Mouse (Mus musculus) stomach, postnatal 0 days (tissue): ENCODE measurements around the gene Dmbx1. TPM values are rescaled to one million over a fixed set of nuclear protein-coding genes. Genes with fewer than 3 reads are reported as not detected.

Experiments
- ATAC-seq: fragments of 200-750 bp; cut with Nextera tagmentation; 2 replicates; pipeline ENCODE4 v1.8.0; 2017; ENCODE audit not compliant: low FRiP score, low TSS enrichment
- DNase-seq: peaks from one replicate; pipeline ENCODE4 v3.0.0-alpha.2; 2016; ENCODE audit warnings: low spot score
- H3K27ac ChIP-seq: fragments of 300-500 bp; sonication (generic); replicated peaks from 2 replicates; pipeline ENCODE4 v1.5.1; 2014; ENCODE audit warnings: mild to moderate bottlenecking, control low read depth
- H3K27me3 ChIP-seq: fragments of 300-500 bp; sonication (generic); 2 replicates; pipeline ENCODE4 v1.6.1; 2014; ENCODE audit warnings: low read length; ENCODE audit not compliant: control insufficient read depth, insufficient read depth
- H3K36me3 ChIP-seq: fragments of 300-500 bp; sonication (generic); 2 replicates; pipeline ENCODE4 v1.6.1; 2014; ENCODE audit warnings: low read length, mixed read lengths; ENCODE audit not compliant: control insufficient read depth, insufficient read depth
- H3K4me1 ChIP-seq: fragments of 300-500 bp; sonication (generic); replicated peaks from 2 replicates; pipeline ENCODE4 v1.6.1; 2014; ENCODE audit warnings: antibody characterized with exemption; ENCODE audit not compliant: control insufficient read depth, insufficient read depth
- H3K4me2 ChIP-seq: fragments of 300-500 bp; sonication (generic); replicated peaks from 2 replicates; pipeline ENCODE4 v1.6.1; 2014; ENCODE audit warnings: low read depth, mild to moderate bottlenecking, control low read depth, moderate library complexity
- H3K4me3 ChIP-seq: fragments of 300-500 bp; sonication (generic); 2 replicates; pipeline ENCODE4 v1.5.1; 2014; ENCODE audit warnings: low read depth, low read length, control low read depth
- H3K9ac ChIP-seq: fragments of 300-500 bp; sonication (generic); 2 replicates; pipeline ENCODE4 v1.6.1; 2014; ENCODE audit warnings: mild to moderate bottlenecking, low read length, control low read depth, mixed read lengths
- H3K9me3 ChIP-seq: fragments of 300-500 bp; sonication (generic); 2 replicates; pipeline ENCODE4 v1.6.1; 2016; ENCODE audit warnings: low read length; ENCODE audit not compliant: control insufficient read depth
- CTCF ChIP-seq: IDR thresholded peaks from 2 replicates; pipeline ENCODE4 v1.5.1; 2016; ENCODE audit warnings: antibody characterized with exemption, low read depth, mild to moderate bottlenecking, moderate library complexity
- EP300 ChIP-seq: optimal IDR thresholded peaks from 2 replicates; pipeline ENCODE3; 2016; ENCODE audit warnings: antibody characterized with exemption
- WGBS: fragments of 180-500 bp; shearing (Covaris S2); extraction: QIAGEN DNeasy Blood & Tissue Kit; methylation state at CpG from one replicate; pipeline ENCODE4 v1.1.7; 2014; 5-methylcytosine and 5-hydroxymethylcytosine counted together
- polyA plus RNA-seq: library from polyadenylated mRNA; unstranded; fragments of >200 nt; fragmentation: Nextera tagmentation; extraction: Ambion mirVana; gene quantifications from 2 replicates; pipeline ENCODE4 v1.2.1, GENCODE M21; 2015

The Dmbx1 gene
- polyA plus RNA-seq, 1 experiment from 2014 or later, result not detected

DNA sequence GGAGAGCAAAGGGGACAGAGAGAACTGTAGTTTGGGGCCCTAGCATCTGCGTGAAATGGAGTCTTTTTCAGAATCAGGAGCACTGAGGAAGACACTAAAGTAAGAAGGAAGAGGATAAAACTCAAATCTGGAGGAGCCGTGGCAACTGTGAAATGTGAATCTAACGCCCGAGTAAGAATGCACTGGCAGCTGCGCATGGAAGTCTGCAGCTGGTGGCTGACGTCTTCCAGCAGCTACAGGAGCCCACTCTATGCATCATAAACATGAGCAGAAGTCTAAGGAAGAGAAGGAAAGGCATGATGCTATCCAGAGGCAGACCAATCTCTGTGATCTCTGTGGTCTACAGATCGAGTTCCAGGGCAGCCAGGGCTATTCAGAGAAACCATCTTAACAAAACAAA, 12.1 kb downstream of the Dmbx1 start:
- WGBS, result 49% methylated on average over 7 of the region's 7 CpGs
- H3K9ac ChIP-seq, result no peak overlapping the region
- TF ChIP-seq CTCF, result no peak
- no peak for TF ChIP-seq EP300
- H3K4me2 ChIP-seq, result no peak overlapping the region
- peaks cover 11% of the 10 kb centered on the region for H3K27me3 ChIP-seq
- DNase-seq, result no peak
- ATAC-seq, result no peak
- H3K9me3 ChIP-seq, result no peaks in the 10 kb centered on the region
- no peaks in the 10 kb centered on the region for H3K4me1 ChIP-seq
- H3K36me3 ChIP-seq, result no peaks in the 10 kb centered on the region
- H3K4me3 ChIP-seq, result no peak overlapping the region
- H3K27ac ChIP-seq, result no peak overlapping the region

GRCm38 (mm10) chr4:115923262-115923880, 16.4 kb downstream of the Dmbx1 start:
- ATAC-seq (no peak), DNase-seq (no peak)
- H3K4me1 ChIP-seq, result no peaks in the 10 kb centered on the region
- no peaks in the 10 kb centered on the region for H3K9me3 ChIP-seq
- no peak overlapping the region for H3K9ac ChIP-seq
- WGBS, result 76% methylated on average over 16 of the region's 16 CpGs
- no peak overlapping the region for H3K4me3 ChIP-seq
- H3K4me2 ChIP-seq, result no peak overlapping the region
- H3K27ac ChIP-seq, result no peak overlapping the region
- no peaks in the 10 kb centered on the region; the same call in 1 of the 2 replicates for H3K27me3 ChIP-seq
- no peak for TF ChIP-seq EP300
- TF ChIP-seq CTCF, result no peak
- no peaks in the 10 kb centered on the region for H3K36me3 ChIP-seq

DNA sequence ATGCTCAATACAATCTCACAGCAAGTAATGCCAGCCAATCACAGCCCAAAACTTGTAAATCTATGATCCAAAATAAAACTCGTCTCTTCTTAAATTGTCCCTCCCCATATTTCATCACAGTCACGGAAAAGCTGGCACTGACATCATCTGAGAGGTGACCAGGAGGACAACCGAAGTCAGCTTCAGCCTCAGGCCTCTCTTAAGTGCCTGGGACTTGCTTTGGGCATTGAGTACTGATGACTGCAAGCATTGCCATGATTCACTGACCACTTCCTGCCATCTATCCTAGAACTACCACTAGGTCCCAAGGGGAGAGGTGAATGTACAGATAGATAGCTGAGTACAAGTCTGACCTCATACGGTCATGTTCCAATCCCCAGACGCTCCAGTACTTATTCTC, 17.0 kb downstream of the Dmbx1 start:
- Histone ChIP-seq H3K4me3 (no peak overlapping the region), H3K9me3 (no peaks in the 10 kb centered on the region), H3K4me1 (no peaks in the 10 kb centered on the region), H3K27ac (no peak overlapping the region), H3K9ac (no peak overlapping the region), H3K27me3 (no peaks in the 10 kb centered on the region), H3K4me2 (no peak overlapping the region), H3K36me3 (no peaks in the 10 kb centered on the region)
- WGBS, result 84% methylated on average over 5 of the region's 5 CpGs
- TF ChIP-seq EP300 (no peak), CTCF (no peak)
- DNase-seq (no peak), ATAC-seq (no peak)

DNA sequence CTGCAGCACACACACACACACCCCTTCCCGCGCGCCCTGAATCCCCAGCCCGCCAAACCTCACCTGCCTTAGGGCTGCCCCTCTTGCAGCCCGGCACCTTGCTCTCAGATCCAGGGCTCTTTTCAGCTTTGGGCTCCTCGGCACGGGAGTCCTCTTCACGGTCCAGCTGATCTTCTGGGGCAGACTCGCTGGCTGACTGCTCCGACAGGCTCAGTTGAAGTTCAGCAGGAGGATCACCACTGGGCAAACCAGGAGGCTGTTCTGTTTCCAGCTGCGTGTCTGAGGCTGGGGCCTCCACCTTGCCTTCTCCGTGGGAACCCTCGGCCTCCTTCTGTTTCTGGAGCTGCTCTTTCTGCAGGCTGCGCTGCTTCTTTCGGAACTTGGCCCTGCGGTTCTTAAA, 19.8 kb downstream of the Dmbx1 start:
- H3K27me3 ChIP-seq, result no peaks in the 10 kb centered on the region
- DNase-seq (no peak), ATAC-seq (no peak)
- no peak overlapping the region for H3K4me2 ChIP-seq
- no peak overlapping the region for H3K27ac ChIP-seq
- no peak overlapping the region for H3K9ac ChIP-seq
- H3K36me3 ChIP-seq, result no peaks in the 10 kb centered on the region
- no peak overlapping the region for H3K4me3 ChIP-seq
- no peak for TF ChIP-seq EP300
- no peak for TF ChIP-seq CTCF
- H3K9me3 ChIP-seq, result no peaks in the 10 kb centered on the region
- 81% methylated on average over 16 of the region's 16 CpGs for WGBS
- no peaks in the 10 kb centered on the region for H3K4me1 ChIP-seq

GRCm38 (mm10) chr4:115911586-115911985, 28.1 kb downstream of the Dmbx1 start:
- Histone ChIP-seq H3K36me3 (no peaks in the 10 kb centered on the region), H3K27me3 (no peaks in the 10 kb centered on the region), H3K9ac (no peak overlapping the region), H3K27ac (no peak overlapping the region), H3K9me3 (no peaks in the 10 kb centered on the region), H3K4me2 (no peak overlapping the region), H3K4me3 (no peak overlapping the region), H3K4me1 (no peaks in the 10 kb centered on the region)
- ATAC-seq, result no peak
- TF ChIP-seq EP300, result no peak
- no peak for TF ChIP-seq CTCF
- WGBS, result 19% methylated on average over 4 of the region's 4 CpGs
- DNase-seq, result no peak

DNA sequence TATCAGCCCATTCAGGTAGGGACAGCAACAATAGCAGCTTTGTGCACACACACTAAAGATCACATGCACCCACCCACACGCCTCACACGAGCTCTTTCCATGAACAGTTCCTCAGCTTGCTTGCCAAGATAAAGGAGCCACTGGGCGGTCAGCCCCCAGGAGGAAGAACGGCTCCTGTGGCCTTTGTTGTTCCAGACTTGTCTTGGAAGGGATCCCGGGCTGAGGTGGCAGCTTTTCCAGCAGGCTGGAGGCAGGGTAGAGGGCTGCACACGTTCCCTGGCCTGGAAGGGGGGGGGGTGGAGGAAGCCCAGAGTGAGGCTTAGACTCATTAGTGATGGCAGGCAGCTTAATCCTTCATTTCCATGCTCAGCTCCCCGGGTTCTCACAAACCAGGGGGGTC, 31.1 kb downstream of the Dmbx1 start:
- Histone ChIP-seq H3K27ac (no peak overlapping the region), H3K9me3 (no peaks in the 10 kb centered on the region), H3K27me3 (no peaks in the 10 kb centered on the region), H3K4me2 (no peak overlapping the region), H3K9ac (no peak overlapping the region), H3K4me1 (no peaks in the 10 kb centered on the region), H3K4me3 (no peak overlapping the region), H3K36me3 (no peaks in the 10 kb centered on the region)
- ATAC-seq (peak; percentile 52; the same call in 1 of the 2 replicates), DNase-seq (peak; percentile 45)
- 8% methylated on average over 7 of the region's 7 CpGs for WGBS
- TF ChIP-seq EP300 (no peak), CTCF (no peak)
